11 mouse cellular contexts compared by ENCODE assay signal in genomic region chr11:117297190-117297829, GRCm38 (mm10).
DNase-seq lines count a peak whose midpoint lies in the region; ATAC-seq lines count a peak whose summit lies in the region.
"Had no signal": no experiment of that assay in that cellular context is flagged by ENCODE, and none has a peak within 500 bp of the region (broad histone marks: within the 10 kb centered on the region; RNA-seq: fewer than 3 reads in every experiment).

No protein-coding gene starts in this region.

- peaks cover 63% of the 10 kb centered on the region for H3K4me1 ChIP-seq in megakaryocyte, embryonic 14.5 days
- peaks cover 39% of the 10 kb centered on the region for H3K4me1 ChIP-seq in intestine, embryonic 16.5 days (ENCODE audit: control insufficient read depth, insufficient read depth, low read length)
- peaks cover 18% of the 10 kb centered on the region for H3K4me1 ChIP-seq in stomach, embryonic 16.5 days (ENCODE audit: control insufficient read depth, insufficient read depth, low read length)

- no peak for ATAC-seq in megakaryocyte, adult 5-6 weeks (ENCODE audit: poor library complexity, severe bottlenecking)
- ATAC-seq in intestine, embryonic 16.5 days: no peak
- no peak for ATAC-seq in stomach, embryonic 16.5 days (ENCODE audit: insufficient read depth, low FRiP score)
- ATAC-seq: activated CD4-positive, CD25-positive, alpha-beta regulatory T cell, adult 4 months had no signal

- H3K4me2 ChIP-seq in intestine, embryonic 16.5 days (ENCODE audit: low read depth, low read length): no peak overlapping the region
- H3K4me2 ChIP-seq in stomach, embryonic 16.5 days (ENCODE audit: low read depth, low read length): no peak overlapping the region
- H3K4me2 ChIP-seq: midbrain, embryonic 12.5 days had no signal

- intact Hi-C loops in heart, postnatal 25 days (cut with DNase I): loop anchor here (5.0 kb wide), 1 partner anchor 60 kb away; no protein-coding TSS in a partner anchor

- H3K36me3 ChIP-seq in megakaryocyte, embryonic 14.5 days (replicated peaks; ENCODE audit: low read length): peaks cover 3% of the 10 kb centered on the region
- H3K36me3 ChIP-seq in intestine, embryonic 16.5 days (ENCODE audit: control insufficient read depth, insufficient read depth, low read length): no peaks in the 10 kb centered on the region; the same call in 1 of the 2 replicates
- no peaks in the 10 kb centered on the region for H3K36me3 ChIP-seq in stomach, embryonic 16.5 days (ENCODE audit: control insufficient read depth, insufficient read depth, low read length)
- H3K36me3 ChIP-seq: midbrain, embryonic 12.5 days had no signal

- H3K9me3 ChIP-seq in megakaryocyte, embryonic 14.5 days: peaks cover 3% of the 10 kb centered on the region; the same call in 1 of the 2 replicates
- H3K9me3 ChIP-seq in intestine, embryonic 16.5 days (ENCODE audit: control insufficient read depth, low read length): no peaks in the 10 kb centered on the region
- H3K9me3 ChIP-seq in stomach, embryonic 16.5 days (replicated peaks; ENCODE audit: control insufficient read depth, low read length): no peaks in the 10 kb centered on the region
- H3K9me3 ChIP-seq: midbrain, embryonic 12.5 days had no signal

- 82% methylated on average over 3 of the region's 3 CpGs for WGBS in intestine, embryonic 16.5 days
- WGBS in stomach, embryonic 16.5 days: 90% methylated on average over 3 of the region's 3 CpGs

- peak; percentile 91 for DNase-seq in heart, adult 11 months
- DNase-seq in heart, postnatal 25 days (ENCODE audit: low spot score): no peak
- no peak for DNase-seq in adrenal gland, postnatal 4 days (ENCODE audit: low spot score in 2 of 2)
- DNase-seq: cerebellum, adult 8-10 months; kidney, adult 2 months had no signal

- H3K9ac ChIP-seq in intestine, embryonic 16.5 days (ENCODE audit: low read depth, low read length): no peak overlapping the region
- no peak overlapping the region for H3K9ac ChIP-seq in stomach, embryonic 16.5 days (ENCODE audit: low read length)
- H3K9ac ChIP-seq: midbrain, embryonic 12.5 days had no signal

- peaks cover 23% of the 10 kb centered on the region for H3K27me3 ChIP-seq in megakaryocyte, embryonic 14.5 days (replicated peaks)
- no peaks in the 10 kb centered on the region for H3K27me3 ChIP-seq in intestine, embryonic 16.5 days (replicated peaks; ENCODE audit: control insufficient read depth, insufficient read depth, low read length)
- H3K27me3 ChIP-seq in stomach, embryonic 16.5 days (ENCODE audit: control insufficient read depth, insufficient read depth, low read length): no peaks in the 10 kb centered on the region
- H3K27me3 ChIP-seq: midbrain, embryonic 12.5 days had no signal

- H3K4me3 ChIP-seq in megakaryocyte, embryonic 14.5 days (replicated peaks): peak overlapping the region; percentile 3
- no peak overlapping the region for H3K4me3 ChIP-seq in intestine, embryonic 16.5 days (ENCODE audit: low read length)
- no peak overlapping the region for H3K4me3 ChIP-seq in stomach, embryonic 16.5 days (replicated peaks; ENCODE audit: low read length)
- H3K4me3 ChIP-seq: midbrain, embryonic 12.5 days had no signal

- H3K27ac ChIP-seq in intestine, embryonic 16.5 days (ENCODE audit: low read length): peak overlapping the region; percentile 82
- peak overlapping the region; percentile 92 for H3K27ac ChIP-seq in stomach, embryonic 16.5 days (ENCODE audit: low read length)
- H3K27ac ChIP-seq: midbrain, embryonic 12.5 days had no signal
